Mouse (Mus musculus) hindbrain, embryonic 13.5 days (tissue): ENCODE measurements around the gene Ttc25. TPM values are rescaled to one million over a fixed set of nuclear protein-coding genes. Genes with fewer than 3 reads are reported as not detected.
"Not testable (repeated sequence)": the region's sequence is repeated elsewhere in the genome, so short reads cannot be mapped to it uniquely, and the experiment has no call there.

ENCODE experiments used
- ATAC-seq: fragments of 200-750 bp; cut with Nextera tagmentation; 2 replicates; pipeline ENCODE4 v1.8.0; 2017; ENCODE audit warnings: moderate TSS enrichment; ENCODE audit not compliant: low FRiP score
- H3K27ac ChIP-seq: fragments of 300-500 bp; sonication (generic); 2 replicates; pipeline ENCODE4 v1.5.1; 2015; ENCODE audit warnings: inconsistent platforms, mild to moderate bottlenecking, moderate library complexity
- H3K27me3 ChIP-seq: fragments of 300-500 bp; sonication (generic); 2 replicates; pipeline ENCODE4 v1.6.1; 2015; ENCODE audit warnings: mild to moderate bottlenecking, inconsistent platforms
- H3K36me3 ChIP-seq: fragments of 300-500 bp; sonication (generic); 2 replicates; pipeline ENCODE4 v1.6.1; 2015; ENCODE audit warnings: mild to moderate bottlenecking, inconsistent platforms
- H3K4me1 ChIP-seq: fragments of 300-500 bp; sonication (generic); replicated peaks from 2 replicates; pipeline ENCODE4 v1.6.1; 2015; ENCODE audit warnings: inconsistent platforms
- H3K4me2 ChIP-seq: fragments of 300-500 bp; sonication (generic); 2 replicates; pipeline ENCODE4 v1.6.1; 2015; ENCODE audit warnings: inconsistent platforms, mild to moderate bottlenecking, moderate library complexity
- H3K4me3 ChIP-seq: fragments of 300-500 bp; sonication (generic); 2 replicates; pipeline ENCODE4 v1.5.1; 2015; ENCODE audit warnings: mild to moderate bottlenecking, inconsistent platforms
- H3K9ac ChIP-seq: fragments of 300-500 bp; sonication (generic); 2 replicates; pipeline ENCODE4 v1.6.1; 2015; ENCODE audit warnings: mild to moderate bottlenecking, inconsistent platforms
- H3K9me3 ChIP-seq: fragments of 300-500 bp; sonication (generic); 2 replicates; pipeline ENCODE4 v1.6.1; 2016; ENCODE audit warnings: inconsistent platforms
- WGBS: fragments of 180-500 bp; shearing (Covaris S2); methylation state at CpG from one replicate; pipeline ENCODE4 v1.1.7; 2015; 5-methylcytosine and 5-hydroxymethylcytosine counted together
- polyA plus RNA-seq: library from polyadenylated mRNA; unstranded; fragments of >200 nt; fragmentation: Nextera tagmentation; extraction: Ambion mirVana; gene quantifications from 2 replicates; pipeline ENCODE4 v1.2.1, GENCODE M21; 2015

Gene Ttc25
- polyA plus RNA-seq, 1 experiment from 2014 or later: 2.8 TPM

DNA sequence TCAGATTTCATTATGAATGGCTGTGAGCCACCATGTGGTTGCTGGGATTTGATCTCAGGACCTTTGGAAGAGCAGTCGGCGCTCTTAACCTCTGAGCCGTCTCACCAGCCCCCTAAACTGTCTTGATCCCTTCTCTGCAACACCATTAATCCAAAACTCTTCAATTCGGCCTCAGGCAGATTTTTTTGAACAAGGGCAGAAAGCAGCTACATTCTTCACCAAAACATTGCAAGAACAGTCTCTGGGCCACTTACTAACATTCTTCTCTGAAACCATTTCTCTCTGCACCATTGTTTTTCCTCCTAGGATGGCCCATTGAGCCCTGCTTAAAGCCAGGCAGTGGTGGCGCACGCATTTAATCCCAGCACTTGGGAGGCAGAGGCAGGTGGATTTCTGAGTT lies 10.6 kb upstream of the Ttc25 start:
- H3K4me1 ChIP-seq, H3K36me3 ChIP-seq, H3K4me3 ChIP-seq, ATAC-seq, H3K27me3 ChIP-seq, H3K27ac ChIP-seq, H3K9ac ChIP-seq, H3K9me3 ChIP-seq, H3K4me2 ChIP-seq: not testable (repeated sequence)
- 88% methylated on average over 6 of the region's 6 CpGs for WGBS

DNA sequence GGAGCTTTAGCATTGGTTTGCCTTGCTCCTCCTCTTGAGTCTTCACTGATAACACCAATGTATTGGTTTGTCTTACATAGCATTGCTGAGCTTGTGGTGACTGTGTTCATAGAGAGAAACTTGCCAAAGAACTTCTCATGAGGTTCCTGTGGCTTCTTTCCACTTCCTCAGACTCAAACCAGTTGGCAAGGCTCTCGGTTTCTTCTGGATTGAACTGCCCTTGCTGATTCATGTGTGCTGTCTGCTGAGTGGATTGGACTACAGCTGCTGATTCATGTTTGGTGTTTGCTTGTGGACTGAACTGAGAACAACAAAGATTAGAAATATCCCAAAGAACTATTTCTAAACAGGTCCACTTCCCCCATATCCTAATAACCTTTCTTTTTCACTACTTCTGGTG lies 9.4 kb upstream of the Ttc25 start:
- H3K9ac ChIP-seq: no peak overlapping the region
- ATAC-seq: no peak
- H3K36me3 ChIP-seq: no peaks in the 10 kb centered on the region
- no peak overlapping the region for H3K27ac ChIP-seq
- WGBS: 94% methylated on average over 1 of the region's 1 CpGs
- H3K27me3 ChIP-seq: no peaks in the 10 kb centered on the region
- no peaks in the 10 kb centered on the region for H3K4me1 ChIP-seq
- no peaks in the 10 kb centered on the region for H3K9me3 ChIP-seq
- H3K4me2 ChIP-seq: no peak overlapping the region
- no peak overlapping the region for H3K4me3 ChIP-seq

DNA sequence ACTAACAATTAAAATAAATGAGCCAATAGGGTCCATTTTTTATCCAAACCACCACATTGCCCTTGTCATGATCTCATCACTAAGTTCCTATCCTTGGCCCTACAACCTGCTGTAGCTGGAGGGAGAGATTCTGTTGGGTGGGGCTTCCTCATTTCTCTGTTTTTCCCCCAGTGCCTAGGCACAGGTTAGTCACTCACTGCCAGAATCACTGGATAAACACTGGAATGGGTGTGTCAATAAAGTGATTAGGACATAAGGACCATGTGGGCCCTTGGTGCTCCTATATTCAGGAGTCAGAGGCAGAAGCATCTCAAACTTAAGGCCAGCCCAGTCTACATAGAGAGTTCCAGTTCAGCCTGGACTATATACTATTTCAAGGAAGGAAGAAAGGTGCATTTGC lies 8.9 kb upstream of the Ttc25 start:
- ATAC-seq: no peak
- Histone ChIP-seq H3K36me3 (no peaks in the 10 kb centered on the region), H3K27me3 (no peaks in the 10 kb centered on the region), H3K9me3 (no peaks in the 10 kb centered on the region), H3K27ac (no peak overlapping the region), H3K4me2 (no peak overlapping the region), H3K9ac (no peak overlapping the region), H3K4me3 (no peak overlapping the region), H3K4me1 (no peaks in the 10 kb centered on the region)

DNA sequence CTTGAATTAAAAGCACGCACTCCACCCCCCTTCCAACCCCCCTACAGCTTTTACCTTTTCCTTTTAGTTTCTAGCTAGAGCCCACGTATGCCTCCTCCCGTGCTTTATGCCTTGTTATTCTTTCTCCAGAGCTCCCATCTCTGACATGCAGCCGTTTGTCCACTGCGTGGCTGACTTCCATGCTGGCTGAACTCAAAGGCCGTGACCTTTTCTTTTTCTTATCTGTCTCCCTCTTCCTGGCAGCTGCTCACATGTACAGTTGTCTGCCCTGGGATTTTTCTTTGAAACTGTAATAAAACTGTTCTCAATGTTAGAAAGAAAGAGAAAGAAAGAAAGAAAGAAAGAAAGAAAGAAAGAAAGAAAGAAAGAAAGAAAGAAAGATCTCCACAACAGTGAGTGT lies 4.4 kb upstream of the Ttc25 start:
- Histone ChIP-seq H3K9me3 (no peaks in the 10 kb centered on the region), H3K36me3 (no peaks in the 10 kb centered on the region), H3K4me3 (no peak overlapping the region), H3K4me2 (no peak overlapping the region), H3K9ac (no peak overlapping the region), H3K27me3 (no peaks in the 10 kb centered on the region), H3K4me1 (peaks cover 14% of the 10 kb centered on the region), H3K27ac (no peak overlapping the region)
- 52% methylated on average over 6 of the region's 6 CpGs for WGBS
- ATAC-seq: no peak

DNA sequence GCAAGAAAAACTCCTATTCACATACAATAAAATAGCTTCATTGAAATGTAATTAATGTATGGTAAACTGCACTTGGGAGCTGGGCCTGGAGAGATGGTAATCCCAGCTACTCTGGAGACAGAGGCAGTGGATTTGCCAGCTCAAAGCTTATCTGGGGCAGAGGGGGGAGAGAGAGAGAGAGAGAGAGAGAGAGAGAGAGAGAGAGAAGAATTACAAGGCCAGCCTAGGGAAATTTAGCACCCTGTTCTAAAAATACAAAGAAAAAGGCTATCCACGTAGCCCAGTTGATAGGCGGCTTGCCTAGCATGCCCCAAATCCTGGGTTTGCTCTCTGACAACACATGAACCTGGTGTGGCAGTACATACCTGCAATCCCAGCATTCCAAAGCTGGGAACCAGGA lies 3.8 kb upstream of the Ttc25 start:
- Histone ChIP-seq H3K27ac (no peak overlapping the region), H3K4me1 (peaks cover 18% of the 10 kb centered on the region), H3K27me3 (no peaks in the 10 kb centered on the region), H3K36me3 (no peaks in the 10 kb centered on the region), H3K9ac (no peak overlapping the region), H3K4me2 (no peak overlapping the region), H3K9me3 (no peaks in the 10 kb centered on the region), H3K4me3 (no peak overlapping the region)
- ATAC-seq: no peak
- WGBS: 86% methylated on average over 2 of the region's 2 CpGs

DNA sequence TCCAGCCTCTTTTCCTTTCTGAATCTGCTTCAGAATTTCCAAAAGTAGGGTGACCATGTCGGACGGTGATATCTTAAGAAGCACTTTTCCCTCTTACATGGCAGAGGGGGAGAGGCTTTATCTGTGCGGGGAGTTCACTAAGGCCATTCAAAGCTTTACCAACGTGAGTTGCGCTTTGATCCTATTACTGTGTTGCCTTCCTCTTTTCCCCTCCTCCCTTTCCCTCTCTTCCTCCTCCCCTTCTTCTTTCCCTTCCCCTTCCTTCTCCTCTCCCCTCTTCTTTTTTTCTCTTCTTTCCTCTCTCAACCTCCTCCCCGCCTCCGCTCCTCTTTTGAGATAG lies 309 bp downstream of the Ttc25 start:
- peak; percentile 61 for ATAC-seq
- WGBS: 26% methylated on average over 7 of the region's 7 CpGs
- no peaks in the 10 kb centered on the region for H3K36me3 ChIP-seq

DNA sequence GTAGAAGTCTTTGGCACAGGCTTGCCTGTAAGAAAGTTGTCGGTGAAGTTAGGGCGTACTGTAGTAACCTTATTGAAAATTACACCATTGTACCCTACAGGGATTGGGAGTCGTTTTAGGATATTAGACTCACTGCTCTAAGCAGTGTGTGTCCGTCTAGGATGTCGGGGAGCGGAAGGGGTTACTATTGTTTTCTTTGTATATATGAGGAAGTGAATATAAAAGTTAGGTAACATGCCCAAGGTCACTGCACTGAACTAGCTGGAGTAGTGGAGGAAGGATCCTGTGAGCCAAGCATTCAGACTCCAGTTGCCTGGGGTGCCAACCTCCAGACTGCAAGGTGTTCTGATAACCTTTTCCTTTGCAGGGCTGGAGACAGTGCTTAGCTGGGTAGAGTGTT lies 1.5 kb downstream of the Ttc25 start:
- no peak overlapping the region for H3K27ac ChIP-seq
- WGBS: 89% methylated on average over 6 of the region's 6 CpGs
- H3K27me3 ChIP-seq: 0 out of 2 replicates have a peak, but pooled peaks cover 3% of the 10 kb centered on the region
- no peaks in the 10 kb centered on the region for H3K9me3 ChIP-seq
- H3K4me1 ChIP-seq: peaks cover 18% of the 10 kb centered on the region
- no peaks in the 10 kb centered on the region for H3K36me3 ChIP-seq
- no peak overlapping the region for H3K4me2 ChIP-seq
- no peak overlapping the region for H3K4me3 ChIP-seq
- no peak overlapping the region for H3K9ac ChIP-seq
- no peak for ATAC-seq

More for the DNA sequence above, 309 bp downstream of the Ttc25 start:
- peak overlapping the region; percentile 79 for H3K27ac ChIP-seq
- H3K9ac ChIP-seq: peak overlapping the region; percentile 66
- H3K4me1 ChIP-seq: peaks cover 18% of the 10 kb centered on the region
- H3K9me3 ChIP-seq: no peaks in the 10 kb centered on the region
- 0 out of 2 replicates have a peak, but pooled peaks cover 3% of the 10 kb centered on the region for H3K27me3 ChIP-seq
- peak overlapping the region; percentile 68 for H3K4me2 ChIP-seq
- peak overlapping the region; percentile 47 for H3K4me3 ChIP-seq

DNA sequence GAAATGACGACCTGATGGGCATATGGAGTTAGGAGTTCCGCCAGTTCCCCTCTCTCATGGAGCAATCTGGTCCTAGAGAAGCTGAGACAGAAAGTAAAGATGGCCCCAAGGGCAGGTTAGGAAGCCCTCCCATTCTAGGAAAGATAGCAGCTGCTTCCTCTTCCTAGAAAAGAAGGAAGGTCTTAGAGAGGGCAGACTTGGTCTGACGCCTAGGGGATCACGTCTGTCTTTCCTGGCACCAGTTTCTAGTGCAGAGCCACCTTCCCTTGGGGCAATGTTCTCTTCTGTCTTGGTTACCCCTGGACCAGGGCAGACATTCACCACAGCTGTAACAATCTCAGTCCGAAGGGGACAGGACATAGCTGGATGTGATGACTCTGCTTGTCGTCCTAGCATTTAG lies 2.7 kb downstream of the Ttc25 start:
- no peak overlapping the region for H3K27ac ChIP-seq
- H3K9ac ChIP-seq: no peak overlapping the region
- no peaks in the 10 kb centered on the region for H3K36me3 ChIP-seq
- WGBS: 85% methylated on average over 6 of the region's 6 CpGs
- no peaks in the 10 kb centered on the region for H3K9me3 ChIP-seq
- H3K27me3 ChIP-seq: 0 out of 2 replicates have a peak, but pooled peaks cover 3% of the 10 kb centered on the region
- H3K4me3 ChIP-seq: no peak overlapping the region
- ATAC-seq: no peak
- no peak overlapping the region for H3K4me2 ChIP-seq
- H3K4me1 ChIP-seq: peaks cover 18% of the 10 kb centered on the region

DNA sequence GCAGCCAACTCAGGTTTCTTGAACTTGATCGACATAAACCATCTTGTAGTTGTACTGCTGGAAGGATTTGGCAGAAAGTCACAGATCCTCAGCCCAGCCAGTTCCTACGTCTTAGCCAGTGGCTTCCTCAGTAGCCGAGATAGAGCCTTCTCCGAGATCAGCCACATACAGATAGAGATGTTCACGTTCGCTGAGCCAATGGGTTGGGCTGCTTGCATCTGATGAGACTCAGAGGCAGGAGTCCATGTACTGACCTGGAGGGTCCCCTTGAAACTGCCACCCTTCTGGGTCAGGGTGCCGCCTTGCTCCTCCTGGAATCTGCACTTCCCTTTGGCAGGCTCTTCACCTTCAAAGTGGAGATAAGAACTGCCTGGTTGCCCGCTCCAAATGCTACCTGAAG lies 4.1 kb downstream of the Ttc25 start:
- H3K27me3 ChIP-seq: 0 out of 2 replicates have a peak, but pooled peaks cover 3% of the 10 kb centered on the region
- H3K9ac ChIP-seq: no peak overlapping the region
- H3K4me3 ChIP-seq: no peak overlapping the region
- H3K36me3 ChIP-seq: no peaks in the 10 kb centered on the region
- no peaks in the 10 kb centered on the region for H3K9me3 ChIP-seq
- no peak for ATAC-seq
- H3K4me1 ChIP-seq: peaks cover 17% of the 10 kb centered on the region
- WGBS: 90% methylated on average over 8 of the region's 8 CpGs
- H3K4me2 ChIP-seq: no peak overlapping the region
- H3K27ac ChIP-seq: no peak overlapping the region

DNA sequence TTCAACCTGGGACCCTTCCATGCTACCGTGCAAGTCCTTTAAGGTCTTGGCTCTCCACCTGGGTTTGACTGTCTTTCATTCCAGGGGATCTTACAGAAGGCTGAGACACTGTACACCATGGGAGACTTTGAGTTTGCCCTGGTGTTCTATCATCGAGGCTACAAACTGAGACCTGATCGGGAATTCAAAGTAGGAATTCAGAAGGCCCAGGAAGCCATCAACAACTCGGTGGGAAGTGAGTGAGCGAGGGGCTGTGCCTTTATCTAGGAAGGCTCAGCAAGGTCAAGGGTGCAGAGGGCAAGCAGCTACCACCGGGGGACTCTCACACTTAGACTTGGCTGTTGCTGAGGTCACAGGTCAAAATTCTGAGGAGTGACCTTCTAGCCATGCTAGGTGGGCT lies 4.7 kb downstream of the Ttc25 start:
- Histone ChIP-seq H3K27ac (no peak overlapping the region), H3K9ac (no peak overlapping the region), H3K9me3 (no peaks in the 10 kb centered on the region), H3K27me3 (0 out of 2 replicates have a peak, but pooled peaks cover 3% of the 10 kb centered on the region), H3K4me1 (peaks cover 11% of the 10 kb centered on the region), H3K4me3 (no peak overlapping the region), H3K36me3 (no peaks in the 10 kb centered on the region), H3K4me2 (no peak overlapping the region)
- WGBS: 78% methylated on average over 6 of the region's 6 CpGs
- ATAC-seq: no peak

DNA sequence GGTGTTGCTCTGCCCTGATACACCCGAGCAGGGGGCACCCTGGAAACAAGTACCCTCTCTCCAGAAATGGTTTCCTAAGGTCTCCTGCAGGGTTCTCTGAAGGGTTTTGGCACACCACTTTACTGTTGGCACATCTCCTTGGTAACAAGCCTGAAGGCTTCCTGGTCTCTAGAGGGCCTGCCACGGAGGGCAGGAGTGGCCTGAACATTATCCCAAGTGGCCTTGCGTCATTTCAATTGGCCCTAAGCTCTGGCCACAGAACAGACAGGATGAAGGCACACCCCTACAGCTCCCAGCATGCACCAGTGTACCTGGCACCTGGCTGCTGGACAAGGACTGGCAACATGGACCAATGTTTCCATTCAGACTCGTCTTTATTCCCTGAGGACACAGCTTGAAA lies 7.4 kb downstream of the Ttc25 start:
- Histone ChIP-seq H3K9me3 (no peaks in the 10 kb centered on the region), H3K27ac (no peak overlapping the region), H3K36me3 (no peaks in the 10 kb centered on the region), H3K9ac (no peak overlapping the region), H3K4me3 (no peak overlapping the region), H3K4me2 (no peak overlapping the region), H3K27me3 (0 out of 2 replicates have a peak, but pooled peaks cover 3% of the 10 kb centered on the region), H3K4me1 (0 out of 2 replicates have a peak, but pooled peaks cover 5% of the 10 kb centered on the region)
- WGBS: 78% methylated on average over 4 of the region's 4 CpGs
- no peak for ATAC-seq

DNA sequence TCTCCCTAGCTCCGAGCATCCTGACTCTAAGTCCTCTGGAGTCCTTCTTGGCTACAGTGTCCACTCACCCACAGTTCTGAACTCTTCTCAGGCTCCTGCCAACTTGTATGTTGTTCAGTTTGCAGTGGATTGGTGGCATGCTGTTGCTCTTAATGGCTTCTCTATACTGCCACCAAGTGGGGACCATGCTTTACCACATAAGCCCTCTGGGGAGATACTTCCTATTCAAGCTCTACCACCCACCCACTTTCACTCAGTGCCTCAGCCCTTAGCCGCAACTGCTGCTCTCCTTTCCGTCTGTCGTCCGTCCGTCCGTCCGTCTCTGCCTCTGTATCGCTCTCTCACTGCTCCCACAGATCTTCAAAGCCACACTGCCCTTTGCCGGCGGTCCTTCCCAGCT lies 10.2 kb downstream of the Ttc25 start:
- Histone ChIP-seq H3K9me3 (no peaks in the 10 kb centered on the region), H3K4me1 (0 out of 2 replicates have a peak, but pooled peaks cover 5% of the 10 kb centered on the region), H3K9ac (peak overlapping the region; percentile 55; the same call in 1 of the 2 replicates), H3K27ac (no peak overlapping the region), H3K27me3 (no peaks in the 10 kb centered on the region), H3K36me3 (no peaks in the 10 kb centered on the region), H3K4me2 (peak overlapping the region; percentile 26; the same call in 1 of the 2 replicates), H3K4me3 (no peak overlapping the region)
- WGBS: 14% methylated on average over 11 of the region's 11 CpGs
- ATAC-seq: no peak

DNA sequence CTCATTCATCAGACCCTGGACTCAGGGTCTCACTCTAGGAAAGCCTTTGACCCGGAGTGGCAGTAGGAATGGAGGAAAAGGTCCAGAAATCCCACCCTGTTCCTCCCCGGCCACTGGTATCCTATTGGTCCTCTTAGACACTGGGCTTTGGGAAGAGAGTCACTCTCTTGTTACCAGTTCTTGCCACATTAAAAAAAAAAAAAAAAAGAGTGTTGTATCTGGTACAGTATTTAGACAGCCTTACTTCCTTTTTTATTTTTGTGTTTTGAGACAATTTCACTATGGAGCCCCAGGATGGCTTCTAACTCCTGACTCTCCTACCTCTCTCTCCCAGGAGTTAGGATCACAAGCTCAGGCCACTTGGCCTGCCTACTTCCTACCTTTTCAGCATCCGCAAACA lies 12.2 kb downstream of the Ttc25 start:
- WGBS: 72% methylated on average over 3 of the region's 3 CpGs

More for the DNA sequence above, 12.2 kb downstream of the Ttc25 start:
- no peaks in the 10 kb centered on the region for H3K36me3 ChIP-seq
- 0 out of 2 replicates have a peak, but pooled peaks cover 5% of the 10 kb centered on the region for H3K4me1 ChIP-seq
- H3K4me2 ChIP-seq: no peak overlapping the region
- H3K4me3 ChIP-seq: no peak overlapping the region
- H3K9ac ChIP-seq: no peak overlapping the region
- ATAC-seq: no peak
- no peaks in the 10 kb centered on the region for H3K9me3 ChIP-seq
- no peak overlapping the region for H3K27ac ChIP-seq
- H3K27me3 ChIP-seq: no peaks in the 10 kb centered on the region
